Mouse (Mus musculus): ENCODE measurements around the gene Ang4. TPM values are rescaled to one million over a fixed set of nuclear protein-coding genes. Genes with fewer than 3 reads are reported as not detected.
"Not testable (repeated sequence)": the region's sequence is repeated elsewhere in the genome, so short reads cannot be mapped to it uniquely, and the experiment has no call there.

Ang4 gene
- polyA plus RNA-seq, 1 experiment = not detected

DNA sequence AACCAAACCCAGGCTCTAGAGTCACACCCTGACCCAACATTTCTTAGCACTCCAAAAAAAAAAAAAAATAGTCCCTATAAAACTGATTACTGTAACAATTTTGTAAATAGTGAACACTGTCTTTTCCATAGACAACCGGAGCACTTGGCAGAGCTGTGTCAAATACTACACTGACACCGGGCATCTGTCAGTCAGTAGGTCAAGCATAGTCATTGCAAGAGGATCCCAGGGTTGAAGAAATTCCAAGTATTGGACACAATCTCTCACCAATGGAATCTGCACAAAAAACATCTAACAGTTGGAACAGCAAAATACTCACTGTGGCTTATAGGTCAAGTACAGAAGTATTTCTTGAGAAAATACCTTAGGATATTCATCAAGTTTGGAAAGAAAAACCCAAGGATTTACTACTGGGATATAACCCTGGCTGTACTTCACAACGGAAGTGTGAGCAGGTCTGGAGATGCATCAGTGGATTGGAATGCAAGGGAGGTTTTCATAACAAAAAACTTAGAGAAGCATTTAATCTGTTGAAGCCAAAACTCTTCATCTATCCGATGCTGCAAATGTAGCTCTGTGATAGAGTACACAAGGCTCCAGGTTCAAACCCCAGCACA, 5.6 kb upstream of the Ang4 start:
- no peaks in the 10 kb centered on the region for H3K79me2 ChIP-seq (ENCODE audit: control insufficient read depth, insufficient read depth)
- H3K4me3 ChIP-seq (ENCODE audit: insufficient read depth, poor library complexity, severe bottlenecking) = no peak overlapping the region
- H3K79me3 ChIP-seq (ENCODE audit: low read depth) = no peaks in the 10 kb centered on the region
- no peaks in the 10 kb centered on the region for H3K36me3 ChIP-seq (ENCODE audit: control insufficient read depth, insufficient read depth)
- H3K27me3 ChIP-seq (ENCODE audit: control insufficient read depth, insufficient read depth, insufficient read length) = no peaks in the 10 kb centered on the region
- H3ac ChIP-seq (ENCODE audit: control insufficient read depth, insufficient read length, low read depth) = no peak overlapping the region
- TF ChIP-seq FOSL1 (IDR thresholded peaks at IDR 0.05; ENCODE audit: insufficient read depth, low read length, poor library complexity, severe bottlenecking) (no peak), MYOD1 (IDR thresholded peaks at IDR 0.05; ENCODE audit: control insufficient read depth, insufficient read length, low read depth) (no peak), MYOG (IDR thresholded peaks at IDR 0.05; ENCODE audit: control insufficient read depth, extremely low read depth, insufficient read length) (no peak), MAX (IDR thresholded peaks at IDR 0.05) (no peak), CEBPB (IDR thresholded peaks at IDR 0.05; ENCODE audit: low read depth) (no peak), USF1 (IDR thresholded peaks at IDR 0.05; ENCODE audit: low read depth) (no peak), CTCF (IDR thresholded peaks at IDR 0.05; ENCODE audit: control insufficient read depth, insufficient read depth, insufficient read length) (no peak)

- Histone ChIP-seq H3K4me3 (ENCODE audit: insufficient read depth, poor library complexity, severe bottlenecking) (no peak overlapping the region), H3K79me2 (ENCODE audit: control insufficient read depth, insufficient read depth) (no peaks in the 10 kb centered on the region), H3ac (ENCODE audit: control insufficient read depth, insufficient read length, low read depth) (no peak overlapping the region), H3K36me3 (ENCODE audit: control insufficient read depth, insufficient read depth) (no peaks in the 10 kb centered on the region), H3K27me3 (ENCODE audit: control insufficient read depth, insufficient read depth, insufficient read length) (no peaks in the 10 kb centered on the region), H3K79me3 (ENCODE audit: low read depth) (no peaks in the 10 kb centered on the region)
- no peak for TF ChIP-seq CTCF (IDR thresholded peaks at IDR 0.05; ENCODE audit: control insufficient read depth, insufficient read depth, insufficient read length)
- no peak for TF ChIP-seq MAX (IDR thresholded peaks at IDR 0.05)
- no peak for TF ChIP-seq USF1 (IDR thresholded peaks at IDR 0.05; ENCODE audit: low read depth)
- TF ChIP-seq MYOD1 (IDR thresholded peaks at IDR 0.05; ENCODE audit: control insufficient read depth, insufficient read length, low read depth) = no peak
- TF ChIP-seq FOSL1 (IDR thresholded peaks at IDR 0.05; ENCODE audit: insufficient read depth, low read length, poor library complexity, severe bottlenecking) = no peak
- TF ChIP-seq MYOG (IDR thresholded peaks at IDR 0.05; ENCODE audit: control insufficient read depth, extremely low read depth, insufficient read length) = no peak
- no peak for TF ChIP-seq CEBPB (IDR thresholded peaks at IDR 0.05; ENCODE audit: low read depth)
Observed at GRCm38 (mm10) chr14:51777791-51778190, 4.4 kb upstream of the Ang4 start.

- H3K27me3 ChIP-seq (ENCODE audit: control insufficient read depth, insufficient read depth, insufficient read length); H3K79me3 ChIP-seq (ENCODE audit: low read depth); H3K36me3 ChIP-seq (ENCODE audit: control insufficient read depth, insufficient read depth); H3K4me3 ChIP-seq (ENCODE audit: insufficient read depth, poor library complexity, severe bottlenecking); H3K79me2 ChIP-seq (ENCODE audit: control insufficient read depth, insufficient read depth); H3ac ChIP-seq (ENCODE audit: control insufficient read depth, insufficient read length, low read depth): not testable (repeated sequence)
Observed at GRCm38 (mm10) chr14:51771378-51771777, 2.0 kb downstream of the Ang4 start.

DNA sequence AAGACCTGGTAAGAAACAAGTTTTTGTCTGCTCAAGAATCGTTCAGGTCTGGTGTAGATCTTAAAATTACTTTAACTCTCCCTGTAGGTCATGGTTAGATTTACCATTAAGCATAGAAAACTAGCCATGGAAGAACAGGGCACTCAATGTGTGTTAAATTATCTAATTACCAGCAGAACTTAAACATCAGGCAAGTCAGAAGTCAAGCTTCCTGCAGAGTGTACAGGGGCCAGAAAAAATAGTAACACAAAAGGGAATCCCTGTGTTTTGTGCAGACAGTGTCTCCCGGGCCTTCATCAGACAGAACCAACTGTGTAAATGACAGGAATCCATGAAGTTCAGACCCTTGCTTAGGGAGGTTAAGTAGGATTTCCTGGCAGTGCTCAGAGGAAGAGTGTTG, 17.4 kb downstream of the Ang4 start:
- no peaks in the 10 kb centered on the region for H3K27me3 ChIP-seq (ENCODE audit: control insufficient read depth, insufficient read depth, insufficient read length)
- no peaks in the 10 kb centered on the region for H3K36me3 ChIP-seq (ENCODE audit: control insufficient read depth, insufficient read depth)
- no peak overlapping the region for H3K4me3 ChIP-seq (ENCODE audit: insufficient read depth, poor library complexity, severe bottlenecking)
- no peak overlapping the region for H3ac ChIP-seq (ENCODE audit: control insufficient read depth, insufficient read length, low read depth)
- H3K79me2 ChIP-seq (ENCODE audit: control insufficient read depth, insufficient read depth) = no peaks in the 10 kb centered on the region
- no peak for TF ChIP-seq MAX (IDR thresholded peaks at IDR 0.05)
- no peak for TF ChIP-seq MYOD1 (IDR thresholded peaks at IDR 0.05; ENCODE audit: control insufficient read depth, insufficient read length, low read depth)
- TF ChIP-seq USF1 (IDR thresholded peaks at IDR 0.05; ENCODE audit: low read depth) = no peak
- TF ChIP-seq MYOG (IDR thresholded peaks at IDR 0.05; ENCODE audit: control insufficient read depth, extremely low read depth, insufficient read length) = no peak
- no peak for TF ChIP-seq CTCF (IDR thresholded peaks at IDR 0.05; ENCODE audit: control insufficient read depth, insufficient read depth, insufficient read length)
- no peak for TF ChIP-seq FOSL1 (IDR thresholded peaks at IDR 0.05; ENCODE audit: insufficient read depth, low read length, poor library complexity, severe bottlenecking)
- TF ChIP-seq CEBPB (IDR thresholded peaks at IDR 0.05; ENCODE audit: low read depth) = no peak
- no peaks in the 10 kb centered on the region for H3K79me3 ChIP-seq (ENCODE audit: low read depth)

DNA sequence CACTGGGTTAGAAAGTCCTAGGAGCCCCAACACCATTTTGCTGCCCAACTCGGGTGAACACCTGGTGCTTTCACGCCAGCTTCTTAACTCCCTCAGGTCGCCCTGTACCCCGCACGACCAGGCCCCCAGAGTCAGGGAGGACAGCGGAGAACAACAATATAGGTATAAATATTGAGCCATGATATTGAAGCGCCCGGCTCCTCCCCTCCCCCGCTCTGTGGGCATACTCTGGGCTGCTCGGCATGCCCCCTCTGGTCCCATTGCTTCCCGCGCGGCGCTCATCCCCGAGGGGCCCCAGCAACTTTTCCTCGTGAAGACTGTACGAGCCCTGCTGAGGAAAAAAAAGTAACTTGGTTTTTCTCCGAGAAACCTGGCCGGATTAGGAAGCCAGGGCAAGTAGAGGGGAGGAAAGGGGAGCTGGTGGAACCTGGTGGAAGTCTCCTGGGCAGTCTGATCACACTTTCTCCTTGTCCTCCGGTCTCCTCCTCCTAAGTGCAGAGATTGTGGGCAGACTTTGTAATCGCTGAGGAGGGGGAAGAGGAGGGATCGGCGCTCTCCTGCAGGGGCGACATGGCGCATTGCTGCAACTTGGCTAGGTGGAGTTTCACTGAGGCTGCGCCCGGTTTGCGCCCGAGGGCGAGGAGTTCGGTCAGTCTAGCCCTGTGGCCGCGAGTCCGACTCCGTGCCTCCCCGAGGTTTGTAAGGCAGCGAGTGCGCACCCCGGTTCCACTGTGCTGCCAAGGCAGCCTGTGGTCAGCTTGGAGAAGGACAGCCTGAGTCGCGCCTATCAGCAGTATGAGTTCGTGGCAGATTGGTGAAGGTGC, 32.8 kb downstream of the Ang4 start:
- no peaks in the 10 kb centered on the region for H3K79me3 ChIP-seq (ENCODE audit: low read depth)
- TF ChIP-seq USF1 (IDR thresholded peaks at IDR 0.05; ENCODE audit: low read depth) = no peak
- TF ChIP-seq CEBPB (IDR thresholded peaks at IDR 0.05; ENCODE audit: low read depth) = no peak
- TF ChIP-seq MAX (IDR thresholded peaks at IDR 0.05) = no peak
- TF ChIP-seq CTCF (IDR thresholded peaks at IDR 0.05; ENCODE audit: control insufficient read depth, insufficient read depth, insufficient read length) = no peak
- TF ChIP-seq FOSL1 (IDR thresholded peaks at IDR 0.05; ENCODE audit: insufficient read depth, low read length, poor library complexity, severe bottlenecking) = no peak
- TF ChIP-seq MYOD1 (IDR thresholded peaks at IDR 0.05; ENCODE audit: control insufficient read depth, insufficient read length, low read depth) = no peak
- no peak for TF ChIP-seq MYOG (IDR thresholded peaks at IDR 0.05; ENCODE audit: control insufficient read depth, extremely low read depth, insufficient read length)
- H3K79me2 ChIP-seq (ENCODE audit: control insufficient read depth, insufficient read depth) = no peaks in the 10 kb centered on the region
- H3K36me3 ChIP-seq (ENCODE audit: control insufficient read depth, insufficient read depth) = no peaks in the 10 kb centered on the region
- H3ac ChIP-seq (ENCODE audit: control insufficient read depth, insufficient read length, low read depth) = no peak overlapping the region
- peaks cover 6% of the 10 kb centered on the region for H3K27me3 ChIP-seq (ENCODE audit: control insufficient read depth, insufficient read depth, insufficient read length)
- H3K4me3 ChIP-seq (ENCODE audit: insufficient read depth, poor library complexity, severe bottlenecking) = no peak overlapping the region
